Mouse (Mus musculus): ENCODE data around the gene Masp2.

The Masp2 gene

DNA sequence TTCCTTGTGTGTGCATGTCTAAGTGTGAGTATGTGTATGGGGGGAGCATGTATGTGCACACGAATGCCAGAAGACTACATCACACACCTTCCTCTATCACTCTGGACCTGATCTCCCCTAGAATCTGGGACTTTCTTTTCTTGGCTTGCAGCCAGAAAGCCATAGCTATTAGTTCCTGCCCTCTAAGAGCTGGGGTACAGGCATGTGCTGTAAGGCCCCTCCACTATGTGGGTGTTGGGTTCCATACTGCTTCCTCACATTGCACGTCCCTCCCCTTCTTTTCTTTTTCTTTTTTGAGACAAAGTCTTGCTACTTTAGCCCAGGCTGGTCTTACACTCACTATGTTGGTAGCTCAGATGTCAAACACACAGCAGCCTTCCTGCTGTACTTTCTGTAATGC lies 33.0 kb downstream of the Masp2 start:
- DNase-seq (ENCODE audit: low spot score in 2 of 2) = no peak

DNA sequence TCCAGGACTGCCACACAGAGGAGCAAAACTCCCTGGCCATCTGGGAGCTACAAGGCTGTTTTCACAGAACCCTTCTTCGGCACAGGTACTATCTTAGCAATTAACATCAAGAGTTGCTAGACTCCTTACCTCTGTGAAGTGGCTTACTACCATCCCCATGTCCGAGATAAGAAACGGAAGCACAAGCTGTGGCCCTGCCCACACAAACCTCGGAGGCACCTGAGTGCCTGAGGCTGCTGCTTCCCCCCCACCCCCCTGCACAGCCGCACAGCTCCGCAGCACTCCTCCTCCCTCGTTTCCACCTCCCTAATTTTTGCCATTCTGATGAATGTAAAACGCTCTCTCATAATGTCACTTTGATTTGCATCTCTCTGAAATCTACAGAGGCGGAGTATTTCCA lies 35.9 kb downstream of the Masp2 start:
- no peak for DNase-seq (ENCODE audit: low spot score in 2 of 2)

GRCm38 (mm10) chr4:148639455-148639854 lies 37.1 kb downstream of the Masp2 start:
- DNase-seq (ENCODE audit: low spot score in 2 of 2) = no peak

DNA sequence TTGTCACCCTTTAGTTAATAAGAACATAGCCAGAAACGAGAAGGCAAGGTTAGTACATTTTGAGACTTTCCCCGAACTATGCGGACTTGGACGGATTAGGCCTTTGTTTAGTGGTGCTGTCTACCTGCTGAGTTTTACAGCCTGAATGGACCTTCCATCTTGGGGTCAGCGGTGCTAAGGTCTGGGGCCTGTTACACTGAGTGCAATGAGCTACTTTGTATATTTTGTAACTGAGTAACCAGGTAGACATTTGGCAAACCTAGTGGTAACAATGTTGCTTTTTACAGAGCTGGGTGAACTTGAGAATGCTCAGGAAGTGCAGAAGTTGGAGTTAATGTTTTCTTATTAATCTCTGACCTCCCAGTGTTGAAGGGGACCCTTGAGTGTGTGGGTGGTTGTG lies 38.8 kb downstream of the Masp2 start:
- DNase-seq (ENCODE audit: low spot score in 2 of 2) = no peak

DNA sequence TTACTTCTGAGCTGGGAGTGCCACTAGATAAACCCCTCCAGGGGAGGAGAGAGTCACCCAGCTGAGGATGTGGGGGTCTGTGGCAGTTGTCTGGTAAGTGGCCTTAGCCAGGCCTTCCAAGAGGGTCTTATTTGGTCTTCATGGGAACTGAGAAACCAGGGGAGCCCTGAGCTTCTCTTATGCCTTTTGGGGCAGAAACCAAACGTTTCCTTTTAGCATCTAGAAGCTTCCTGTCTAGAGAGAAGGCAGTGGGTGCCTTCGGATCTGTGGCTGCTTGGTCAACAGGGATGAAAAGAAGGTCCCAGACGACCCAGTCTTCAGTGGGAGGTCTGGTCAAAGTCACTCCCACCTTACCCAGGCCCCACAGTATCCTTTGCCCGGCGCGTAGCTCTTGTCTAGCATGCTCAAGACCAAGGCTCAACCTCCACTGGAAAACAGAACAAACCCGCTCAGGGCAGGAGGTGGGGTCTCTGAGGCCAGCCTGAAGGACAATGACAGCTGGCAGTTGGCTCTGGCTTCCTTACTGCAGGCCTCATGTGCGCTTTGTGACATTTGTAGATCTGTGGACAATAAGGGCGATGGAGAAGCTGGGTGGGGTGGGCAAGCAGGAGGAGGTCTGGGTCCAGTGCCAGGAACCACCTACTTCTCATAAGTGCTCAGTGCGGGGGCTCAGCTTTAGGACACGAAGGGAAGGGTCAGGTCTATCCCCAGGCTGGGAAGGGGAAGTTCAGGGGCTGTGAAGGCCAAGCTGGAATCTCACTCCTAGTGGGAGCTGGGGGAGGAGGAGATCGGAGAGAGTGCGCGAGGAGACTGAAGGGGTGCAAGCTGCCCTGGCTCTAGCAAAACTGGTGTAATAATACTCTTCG lies 41.2 kb downstream of the Masp2 start, which contains the start of gene Gm572:
Gene Gm572 (plus strand): TSS at position 27 of the 866 bp plus-strand sequence.
- DNase-seq (ENCODE audit: low spot score in 2 of 2) = no peak

DNA sequence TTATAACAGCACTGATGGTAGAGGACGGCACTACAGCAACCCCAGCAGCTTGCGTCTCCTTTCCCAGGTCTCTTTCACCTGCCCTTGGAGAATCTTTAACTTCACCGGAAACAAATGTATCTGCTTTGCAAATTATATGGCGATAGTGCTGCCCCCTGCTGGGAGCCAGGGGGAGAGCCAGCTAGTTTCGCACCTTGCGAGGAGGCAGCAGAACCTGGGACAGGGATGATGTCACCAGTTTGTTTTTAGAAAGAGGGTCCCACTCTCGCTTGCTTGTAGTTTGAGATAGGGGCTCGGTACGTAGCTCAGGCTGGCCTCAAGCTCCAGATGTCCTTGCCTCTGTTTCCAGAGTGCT lies 41.8 kb downstream of the Masp2 start:
- DNase-seq (ENCODE audit: low spot score in 2 of 2) = peak in 1 of 2 experiments; percentile 44

DNA sequence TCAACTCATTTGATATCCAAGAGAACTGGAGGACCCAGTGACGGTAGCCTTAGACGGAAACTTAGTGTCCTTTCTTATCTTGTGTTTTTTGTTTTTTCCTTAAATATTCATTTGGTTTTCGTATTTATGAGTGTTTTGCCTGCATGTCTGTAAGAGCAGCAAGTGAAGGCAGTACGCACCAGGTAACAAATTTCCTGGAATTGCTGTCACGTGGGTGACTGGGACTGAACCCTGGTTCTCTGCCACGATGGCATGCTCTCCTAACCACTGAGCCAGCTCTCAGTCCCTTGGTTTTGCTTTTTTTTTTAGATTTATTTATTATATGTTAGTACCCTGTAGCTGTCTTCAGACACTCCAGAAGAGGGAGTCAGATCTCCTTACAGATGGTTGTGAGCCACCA lies 42.6 kb downstream of the Masp2 start:
- DNase-seq (ENCODE audit: low spot score in 2 of 2) = no peak

- no peak for DNase-seq (ENCODE audit: low spot score in 2 of 2)
These were observed 44.3 kb downstream of the Masp2 start for GRCm38 (mm10) chr4:148646616-148647015.

- no peak for DNase-seq (ENCODE audit: low spot score in 2 of 2)
These were observed 47.0 kb downstream of the Masp2 start for GRCm38 (mm10) chr4:148649309-148649708.

GRCm38 (mm10) chr4:148651045-148651444 lies 48.7 kb downstream of the Masp2 start:
- DNase-seq (ENCODE audit: low spot score in 2 of 2) = no peak

GRCm38 (mm10) chr4:148654701-148655398 lies 52.5 kb downstream of the Masp2 start:
- DNase-seq (ENCODE audit: low spot score in 2 of 2) = no peak

DNA sequence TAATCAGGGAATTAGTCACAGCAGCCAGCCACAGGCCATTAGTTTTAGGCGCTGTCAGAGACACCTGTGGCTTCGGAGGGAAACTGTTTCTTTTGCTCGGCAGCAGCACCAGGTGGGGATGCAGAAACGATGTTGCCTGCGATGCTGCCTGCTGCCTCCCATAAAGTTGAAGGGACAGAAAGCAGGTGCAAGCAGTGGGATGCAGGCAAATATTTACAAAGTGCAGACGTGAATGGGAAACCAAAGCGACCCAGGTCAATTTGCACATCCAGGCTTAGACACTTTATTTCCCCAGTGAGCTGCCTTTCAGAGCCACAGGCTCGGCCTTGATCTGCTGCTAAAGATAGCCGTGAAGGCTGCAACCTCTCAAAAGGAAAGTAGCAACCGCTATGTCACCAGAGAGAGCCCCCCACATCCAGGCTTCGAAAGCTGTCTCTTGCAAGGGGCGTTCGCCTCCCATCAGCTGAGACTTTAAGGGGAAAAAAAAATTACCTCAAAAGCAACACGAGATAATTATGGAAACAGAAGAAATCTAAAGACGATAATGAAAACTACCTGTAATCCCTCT lies 54.4 kb downstream of the Masp2 start:
- DNase-seq (ENCODE audit: low spot score in 2 of 2) = no peak

GRCm38 (mm10) chr4:148657776-148658175 lies 55.4 kb downstream of the Masp2 start:
- DNase-seq (ENCODE audit: low spot score in 2 of 2) = no peak

DNA sequence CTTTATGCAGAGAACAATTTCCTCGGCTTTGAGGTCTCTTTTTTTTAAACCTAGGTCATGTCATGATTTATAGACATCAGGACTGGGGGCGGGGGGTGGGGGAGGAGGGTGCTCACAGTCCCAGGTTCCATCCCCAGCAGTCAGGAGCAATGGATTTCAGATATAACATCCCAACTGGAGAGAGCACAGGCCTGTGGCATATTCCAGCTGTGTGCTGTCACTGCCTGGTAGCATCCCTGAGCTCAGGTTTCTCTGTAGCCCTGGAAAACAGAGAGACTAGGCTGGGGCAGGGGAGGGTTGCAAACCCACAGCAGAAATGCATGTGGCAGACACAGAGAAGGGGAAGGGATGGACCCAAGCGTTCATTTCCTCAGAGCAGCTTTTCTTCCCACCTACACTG lies 57.8 kb downstream of the Masp2 start:
- no peak for DNase-seq (ENCODE audit: low spot score in 2 of 2)

DNA sequence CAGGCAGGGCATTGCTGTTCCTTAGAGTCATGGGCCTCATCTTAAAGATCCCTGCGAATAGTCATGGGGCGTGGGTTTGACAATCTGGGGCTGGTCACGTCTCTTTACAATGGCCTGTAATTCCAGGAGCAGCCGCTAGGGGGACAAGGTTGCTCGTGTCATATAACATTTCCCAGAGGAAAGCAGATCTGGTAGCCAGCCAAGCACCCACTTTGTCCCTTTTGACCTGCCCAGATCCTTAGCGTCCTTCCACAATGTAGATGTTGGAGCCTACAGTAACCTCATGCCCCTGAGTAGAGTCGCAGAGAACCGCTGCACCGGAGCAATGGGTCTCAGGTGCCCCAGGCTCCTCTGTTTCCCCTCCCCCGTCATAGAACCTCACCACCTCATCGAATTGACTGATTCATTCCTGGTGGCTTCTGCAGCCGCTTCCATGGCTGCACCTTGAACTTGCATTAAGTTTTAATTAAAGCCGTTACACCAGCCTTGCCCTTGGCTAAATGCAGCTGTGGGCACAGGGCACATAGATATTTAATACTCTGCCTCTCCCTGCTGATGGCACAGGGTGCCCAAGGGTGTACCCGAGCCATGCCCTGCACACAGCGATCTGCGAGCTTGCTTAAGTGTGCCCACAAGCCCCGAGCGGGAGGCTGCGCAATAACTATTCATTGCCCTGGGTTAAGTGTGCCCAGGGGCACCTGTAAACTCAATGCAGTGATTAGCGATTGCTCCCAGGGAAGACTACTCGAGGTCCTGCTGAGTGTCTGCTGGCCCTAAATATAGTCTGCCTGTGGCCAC lies 60.0 kb downstream of the Masp2 start:
- DNase-seq (ENCODE audit: low spot score in 2 of 2) = peak in 1 of 2 experiments; percentile 54

- no peak for DNase-seq (ENCODE audit: low spot score in 2 of 2)
These were observed 61.0 kb downstream of the Masp2 start for GRCm38 (mm10) chr4:148663326-148663725.

DNA sequence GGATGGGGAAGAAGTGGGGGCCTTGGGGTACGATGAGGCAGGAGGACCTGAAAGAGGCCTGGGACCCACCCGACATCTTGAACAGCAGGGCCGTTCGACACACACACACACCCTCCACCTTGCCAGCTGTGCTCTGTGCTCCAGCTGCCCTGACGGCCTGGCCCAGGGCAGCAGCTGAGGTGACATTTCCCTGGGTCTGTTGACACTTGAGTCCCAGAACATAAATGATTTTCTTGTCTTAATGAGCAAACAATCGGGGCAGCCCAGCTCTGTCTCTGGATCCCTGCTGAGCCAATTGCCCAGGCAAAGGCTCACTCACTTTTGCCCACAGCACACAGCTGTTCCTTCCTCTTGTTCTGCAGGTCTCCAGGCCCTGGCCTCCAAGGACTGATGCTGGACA lies 61.7 kb downstream of the Masp2 start:
- no peak for DNase-seq (ENCODE audit: low spot score in 2 of 2)
